Mouse (Mus musculus) mouse embryonic stem cell (cell line): ENCODE results near the gene Kif9.

Source experiments
- in situ Hi-C, 2 experiments: fragments of 300-500 bp; cut with MboI; formaldehyde crosslinking; loops; 1 replicate in 1 of 2; 3 replicates in 1 of 2; pipeline ENCODE4 v1.14.3; 2019 to 2020; ENCODE audit warnings: low sequenced_read_pairs in 2 of 2, low pct_unique_long_range_greater_than_20kb in 1 of 2, mixed read lengths in 1 of 2; ENCODE audit not compliant: unreplicated experiment in 1 of 2

Gene Kif9

GRCm38 (mm10) chr9:110476124-110477091 is at the start of gene Kif9, which contains the start of gene Klhl18:
Kif9 (plus strand) TSS chr9:110476958.
Klhl18 (minus strand) TSS chr9:110476694.
- in situ Hi-C loops: no loop called here

- in situ Hi-C loops: no loop called here
Observed at GRCm38 (mm10) chr9:110431241-110431640, 45.5 kb upstream of the Kif9 start.

GRCm38 (mm10) chr9:110433045-110433444 is 43.7 kb upstream of the Kif9 start:
- in situ Hi-C loops: no loop called here

GRCm38 (mm10) chr9:110436041-110436440 is 40.7 kb upstream of the Kif9 start:
- in situ Hi-C loops: no loop called here

GRCm38 (mm10) chr9:110440049-110440448 is 36.7 kb upstream of the Kif9 start:
- in situ Hi-C loops: no loop called here

- in situ Hi-C loops: no loop called here
Observed at GRCm38 (mm10) chr9:110440559-110440958, 36.2 kb upstream of the Kif9 start.

- in situ Hi-C loops: no loop called here
Observed at GRCm38 (mm10) chr9:110448356-110448755, 28.4 kb upstream of the Kif9 start.

GRCm38 (mm10) chr9:110448857-110449617 is 27.7 kb upstream of the Kif9 start:
- in situ Hi-C loops: no loop called here

GRCm38 (mm10) chr9:110452523-110452922 is 24.2 kb upstream of the Kif9 start:
- in situ Hi-C loops: no loop called here

- in situ Hi-C loops: no loop called here
Observed at GRCm38 (mm10) chr9:110457926-110458325, 18.8 kb upstream of the Kif9 start.

GRCm38 (mm10) chr9:110459145-110459727 is 17.5 kb upstream of the Kif9 start:
- in situ Hi-C loops: no loop called here

GRCm38 (mm10) chr9:110460884-110461815 is 15.6 kb upstream of the Kif9 start:
- in situ Hi-C loops: no loop called here

GRCm38 (mm10) chr9:110462321-110462720 is 14.4 kb upstream of the Kif9 start:
- in situ Hi-C loops: no loop called here

- in situ Hi-C loops: no loop called here
Observed at GRCm38 (mm10) chr9:110463983-110464591, 12.7 kb upstream of the Kif9 start.

- in situ Hi-C loops: no loop called here
Observed at GRCm38 (mm10) chr9:110465336-110465735, 11.4 kb upstream of the Kif9 start.

GRCm38 (mm10) chr9:110466179-110466578 is 10.6 kb upstream of the Kif9 start:
- in situ Hi-C loops: no loop called here

GRCm38 (mm10) chr9:110477951-110478350 is 1.2 kb downstream of the Kif9 start:
- in situ Hi-C loops: no loop called here

- in situ Hi-C loops: no loop called here
Observed at GRCm38 (mm10) chr9:110478639-110479038, 1.9 kb downstream of the Kif9 start.
